10 mouse cellular contexts compared by ENCODE assay signal in genomic region chr2:157677262-157677661, GRCm38 (mm10). TPM values are rescaled to one million over a fixed set of nuclear protein-coding genes. Genes with fewer than 3 reads are reported as not detected.
DNase-seq lines count a peak whose midpoint lies in the region; ATAC-seq and TF ChIP-seq lines count a peak whose summit lies in the region.
"Had no signal": no experiment of that assay in that cellular context is flagged by ENCODE, and none has a peak within 500 bp of the region (broad histone marks: within the 10 kb centered on the region; RNA-seq: fewer than 3 reads in every experiment).

No protein-coding gene starts in this region.

- peak in 1 of 2 experiments; percentile 65; a peak in 2 of 4 replicates for TF ChIP-seq EP300 in MEL (IDR thresholded peaks at IDR 0.05; ENCODE audit: low read depth in 1 of 2, low read length in 2 of 2)

- H3K4me2 ChIP-seq in forebrain, embryonic 16.5 days (ENCODE audit: low read length), result no peak overlapping the region

- no peak for ATAC-seq in forebrain, embryonic 16.5 days

- no peak overlapping the region for H3K4me3 ChIP-seq in MEL (ENCODE audit: control insufficient read depth in 1 of 2, insufficient read depth in 1 of 2, low read depth in 2 of 2, low read length in 2 of 2)
- no peak overlapping the region for H3K4me3 ChIP-seq in kidney, adult 2 months (ENCODE audit: insufficient read depth, low read depth, low read length)
- H3K4me3 ChIP-seq in forebrain, embryonic 16.5 days (replicated peaks; ENCODE audit: low read length), result no peak overlapping the region

- H3K79me2 ChIP-seq in MEL (ENCODE audit: control insufficient read depth, insufficient read depth, low read length, poor library complexity), result no peaks in the 10 kb centered on the region

- no peaks in the 10 kb centered on the region for H3K36me3 ChIP-seq in MEL (ENCODE audit: control insufficient read depth in 1 of 2, insufficient read depth in 2 of 2, low read length in 2 of 2)
- H3K36me3 ChIP-seq in kidney, adult 2 months (ENCODE audit: control insufficient read depth, insufficient read depth, low read length), result no peaks in the 10 kb centered on the region
- H3K36me3 ChIP-seq in forebrain, embryonic 16.5 days (ENCODE audit: control insufficient read depth, insufficient read depth), result no peaks in the 10 kb centered on the region

- no peak for TF ChIP-seq RAD21 in MEL (IDR thresholded peaks at IDR 0.05; ENCODE audit: low read depth, low read length)

- no peak for TF ChIP-seq POLR2A in MEL (IDR thresholded peaks at IDR 0.05; ENCODE audit: control insufficient read depth in 1 of 2, insufficient read depth in 1 of 2, low read depth in 1 of 2, low read length in 2 of 2, poor library complexity in 1 of 2)
- TF ChIP-seq POLR2A in kidney, adult 2 months (IDR thresholded peaks at IDR 0.05; ENCODE audit: low read depth, low read length), result no peak

- no peaks in the 10 kb centered on the region for H3K27me3 ChIP-seq in MEL (ENCODE audit: control insufficient read depth in 1 of 2, insufficient read depth in 2 of 2, low read length in 2 of 2)
- no peaks in the 10 kb centered on the region for H3K27me3 ChIP-seq in kidney, adult 2 months (replicated peaks; ENCODE audit: control insufficient read depth, insufficient read depth, low read length)
- no peaks in the 10 kb centered on the region for H3K27me3 ChIP-seq in forebrain, embryonic 16.5 days (replicated peaks; ENCODE audit: control insufficient read depth, insufficient read depth, low read length)

- H3K9ac ChIP-seq in MEL (ENCODE audit: control insufficient read depth, low read depth, low read length, poor library complexity, severe bottlenecking), result no peak overlapping the region
- no peak overlapping the region for H3K9ac ChIP-seq in forebrain, embryonic 16.5 days (replicated peaks; ENCODE audit: low read depth, low read length)

- H3K4me1 ChIP-seq in MEL (ENCODE audit: control insufficient read depth in 1 of 2, insufficient read depth in 2 of 2, low read length in 2 of 2), result peaks cover 4 to 10% of the 10 kb centered on the region in 2 experiments; a peak in 3 of 4 replicates
- no peaks in the 10 kb centered on the region for H3K4me1 ChIP-seq in kidney, adult 2 months (ENCODE audit: control insufficient read depth, insufficient read depth, low read length)
- no peaks in the 10 kb centered on the region for H3K4me1 ChIP-seq in forebrain, embryonic 16.5 days (replicated peaks; ENCODE audit: control insufficient read depth, insufficient read depth, low read length)

- H3K9me3 ChIP-seq in MEL (replicated peaks; ENCODE audit: insufficient read depth, low read length), result no peaks in the 10 kb centered on the region
- no peaks in the 10 kb centered on the region for H3K9me3 ChIP-seq in forebrain, embryonic 16.5 days (ENCODE audit: control insufficient read depth, low read length)

- no peak overlapping the region for H3K27ac ChIP-seq in MEL (ENCODE audit: control insufficient read depth, low read depth, low read length)
- no peak overlapping the region for H3K27ac ChIP-seq in kidney, adult 2 months (ENCODE audit: insufficient read depth, low read depth, low read length)
- no peak overlapping the region for H3K27ac ChIP-seq in forebrain, embryonic 16.5 days (ENCODE audit: low read length)
- H3K27ac ChIP-seq: macrophage had no signal

- peak; percentile 22 for DNase-seq in 416B (ENCODE audit: low read depth)
- DNase-seq in MEL (ENCODE audit: low read depth, low spot score), result peak; percentile 9
- DNase-seq in kidney, adult 2 months, result peak; percentile 73
- peak; percentile 65 for DNase-seq in liver
- DNase-seq in ovary, postnatal 36 days (ENCODE audit: low spot score), result no peak
- no peak for DNase-seq in thymus, postnatal 4 days
- DNase-seq in cerebellum, postnatal 4 days (ENCODE audit: low spot score in 2 of 2), result no peak
- DNase-seq: cerebellum, postnatal 10 days had no signal

- TF ChIP-seq CTCF in MEL (IDR thresholded peaks at IDR 0.05 in 2 of 3, conservative IDR thresholded peaks at IDR 0.05 in 1 of 3; ENCODE audit: control insufficient read depth in 1 of 3, insufficient read depth in 1 of 3, low read depth in 2 of 3, low read length in 3 of 3, poor library complexity in 1 of 3, severe bottlenecking in 1 of 3), result no peak
- no peak for TF ChIP-seq CTCF in kidney, adult 2 months (conservative IDR thresholded peaks at IDR 0.05; ENCODE audit: insufficient read depth, insufficient read length, low read depth, low read length)

- 37% methylated on average over 7 of the region's 7 CpGs for WGBS in kidney, adult 2 months
- 77% methylated on average over 7 of the region's 7 CpGs for WGBS in forebrain, embryonic 16.5 days

TF ChIP-seq in MEL, 35 proteins besides CTCF, POLR2A, EP300 and RAD21:
- TF ChIP-seq RCOR1 (IDR thresholded peaks at IDR 0.05; ENCODE audit: low read depth, low read length), result no peak
- TF ChIP-seq SMC3 (IDR thresholded peaks at IDR 0.05; ENCODE audit: low read depth, low read length), result no peak
- no peak for TF ChIP-seq ZC3H11A (IDR thresholded peaks at IDR 0.05; ENCODE audit: low read depth, low read length)
- TF ChIP-seq TCF12 (IDR thresholded peaks at IDR 0.05; ENCODE audit: low read depth, low read length), result peak; percentile 62; the same call in 1 of the 2 replicates
- TF ChIP-seq ETS1 (IDR thresholded peaks at IDR 0.05; ENCODE audit: low read depth, low read length), result peak; percentile 70

RNA-seq across cellular contexts. Expression of gene Ctnnbl1, which starts 59.9 kb away (rescaled TPM):
- 59.3 and 61.7 TPM in 2 replicates for total RNA-seq in MEL (2012; rRNA removed)
- 10 to 100 TPM in 1 of 2 experiments, not detected in 1; 60.7 TPM for polyA plus RNA-seq in MEL (2012; ENCODE audit: insufficient read depth in 1 of 2, insufficient read length in 2 of 2, low read depth in 1 of 2, low replicate concordance in 2 of 2, missing spikeins in 1 of 2)
- polyA plus RNA-seq in kidney, adult 2 months (2012; rRNA removed), result 16.7 and 17.6 TPM in 2 replicates
- polyA plus RNA-seq in forebrain, embryonic 16.5 days (2015; fragmentation: Nextera tagmentation; extraction: Ambion mirVana), result 78.2 and 79.8 TPM in 2 replicates

Comparison
In these comparisons a context has a peak if more than half of its experiments do, and no peak if none do; other contexts are left out.
1. DNase-seq: peak in 416B (single experiment), MEL (single experiment), kidney, adult 2 months (single experiment) and liver (single experiment); none in ovary, postnatal 36 days (single experiment), thymus, postnatal 4 days (single experiment) and cerebellum, postnatal 4 days (0 of 2).